Mouse (Mus musculus) heart, embryonic 11.5 days (tissue): ENCODE results near the gene Smpdl3b. TPM values are rescaled to one million over a fixed set of nuclear protein-coding genes. Genes with fewer than 3 reads are reported as not detected.

ENCODE experiments used
- ATAC-seq: fragments of 200-750 bp; cut with Nextera tagmentation; replicated peaks from 2 replicates; pipeline ENCODE4 v1.8.0; 2017; ENCODE audit warnings: moderate library complexity; ENCODE audit not compliant: insufficient number of reproducible peaks, low FRiP score, low TSS enrichment
- H3K27ac ChIP-seq: fragments of 300-500 bp; sonication (generic); 2 replicates; pipeline ENCODE4 v1.5.1; 2014; ENCODE audit warnings: mild to moderate bottlenecking, low read depth, low read length
- H3K27me3 ChIP-seq: fragments of 300-500 bp; sonication (generic); 2 replicates; pipeline ENCODE4 v1.6.1; 2014; ENCODE audit warnings: mild to moderate bottlenecking, low read length, mixed read lengths; ENCODE audit not compliant: control insufficient read depth, insufficient read depth
- H3K36me3 ChIP-seq: fragments of 300-500 bp; sonication (generic); 2 replicates; pipeline ENCODE4 v1.6.1; 2014; ENCODE audit warnings: mild to moderate bottlenecking, low read length, moderate library complexity, mixed read lengths; ENCODE audit not compliant: control insufficient read depth, insufficient read depth
- H3K4me1 ChIP-seq: fragments of 300-500 bp; sonication (generic); 2 replicates; pipeline ENCODE4 v1.6.1; 2014; ENCODE audit warnings: low read length; ENCODE audit not compliant: control insufficient read depth, insufficient read depth
- H3K4me2 ChIP-seq: fragments of 300-500 bp; sonication (generic); 2 replicates; pipeline ENCODE4 v1.6.1; 2014; ENCODE audit warnings: mild to moderate bottlenecking, moderate library complexity
- H3K4me3 ChIP-seq: fragments of 300-500 bp; sonication (generic); 2 replicates; pipeline ENCODE4 v1.5.1; 2014; ENCODE audit warnings: low read depth, low read length
- H3K9ac ChIP-seq: fragments of 300-500 bp; sonication (generic); 2 replicates; pipeline ENCODE4 v1.6.1; 2014; ENCODE audit warnings: mild to moderate bottlenecking, low read depth, low read length, moderate library complexity
- H3K9me3 ChIP-seq: fragments of 300-500 bp; sonication (generic); replicated peaks from 2 replicates; pipeline ENCODE4 v1.6.1; 2016; ENCODE audit warnings: low read length; ENCODE audit not compliant: control insufficient read depth
- WGBS: fragments of 180-500 bp; shearing (Covaris S2); extraction: QIAGEN DNeasy Blood & Tissue Kit; methylation state at CpG from one replicate; pipeline ENCODE4 v1.1.7; 2014; ENCODE audit not compliant: insufficient replicate concordance; 5-methylcytosine and 5-hydroxymethylcytosine counted together
- polyA plus RNA-seq: library from polyadenylated mRNA; unstranded; fragments of >200 nt; fragmentation: Nextera tagmentation; extraction: Ambion mirVana; gene quantifications from 2 replicates; pipeline ENCODE4 v1.2.1, GENCODE M21; 2014

Gene Smpdl3b
- polyA plus RNA-seq, 1 experiment from 2014 or later: 6.3 TPM

DNA sequence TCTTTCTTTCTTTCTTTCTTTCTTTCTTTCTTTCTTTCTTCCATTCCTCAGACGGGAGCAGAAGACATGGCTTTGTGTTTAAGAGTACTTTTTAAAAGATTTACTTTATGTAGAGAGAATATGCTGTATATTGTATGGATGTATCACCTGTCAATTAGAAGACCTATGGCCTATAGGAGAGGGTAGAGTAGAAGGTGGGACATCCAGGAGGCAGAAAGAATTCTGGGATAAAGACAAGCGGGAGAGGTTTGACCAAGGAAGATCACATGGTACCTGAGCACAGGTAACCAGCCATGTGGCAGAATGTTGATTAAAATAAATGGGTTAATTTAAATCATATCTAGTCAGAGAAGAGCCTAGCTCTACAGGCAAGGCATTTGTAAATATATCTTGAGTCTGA lies 22.3 kb downstream of the Smpdl3b start:
- Histone ChIP-seq H3K4me2 (no peak overlapping the region), H3K9me3 (no peaks in the 10 kb centered on the region), H3K4me3 (no peak overlapping the region), H3K4me1 (peaks cover 7% of the 10 kb centered on the region), H3K27me3 (no peaks in the 10 kb centered on the region; the same call in 1 of the 2 replicates), H3K9ac (no peak overlapping the region), H3K27ac (no peak overlapping the region), H3K36me3 (no peaks in the 10 kb centered on the region)
- 84% methylated on average over 2 of the region's 2 CpGs for WGBS
- ATAC-seq: no peak

DNA sequence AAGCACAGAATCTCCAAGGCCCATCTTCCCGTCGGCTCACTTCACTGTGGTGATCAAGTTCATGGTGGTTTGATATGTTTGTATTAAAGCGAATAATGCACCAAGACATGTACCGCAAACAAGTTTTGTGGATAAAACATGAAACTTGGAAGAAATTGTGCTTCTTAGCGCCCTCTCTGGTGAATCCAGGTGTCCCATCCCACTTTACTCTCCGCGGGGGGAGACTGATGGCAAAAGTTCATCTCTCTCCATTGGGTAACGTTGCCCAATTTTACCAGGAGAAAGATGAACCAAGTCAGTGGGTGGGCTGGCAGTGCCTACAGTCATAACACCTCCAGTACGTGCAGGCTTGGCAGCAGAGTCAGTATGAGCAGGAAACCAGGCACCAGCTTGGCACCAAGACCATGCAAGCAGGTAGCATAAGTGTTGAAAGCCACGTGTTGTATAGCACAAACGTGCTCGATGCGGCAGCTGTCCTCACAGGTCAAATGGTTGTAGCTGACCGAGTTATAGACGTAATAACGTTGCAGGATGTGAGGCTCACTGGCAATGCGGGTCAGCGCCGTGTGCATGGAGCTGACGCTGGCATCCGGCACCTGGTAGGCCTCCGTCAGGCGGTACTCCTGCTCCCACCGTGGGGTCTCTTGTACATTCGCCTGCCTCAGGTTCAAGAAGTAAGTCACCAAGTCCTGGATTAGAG lies 23.8 kb downstream of the Smpdl3b start:
- Histone ChIP-seq H3K4me1 (peaks cover 7% of the 10 kb centered on the region), H3K27me3 (no peaks in the 10 kb centered on the region), H3K9me3 (no peaks in the 10 kb centered on the region), H3K36me3 (no peaks in the 10 kb centered on the region), H3K4me3 (no peak overlapping the region), H3K27ac (no peak overlapping the region), H3K9ac (no peak overlapping the region), H3K4me2 (no peak overlapping the region)
- WGBS: 88% methylated on average over 25 of the region's 25 CpGs
- no peak for ATAC-seq

DNA sequence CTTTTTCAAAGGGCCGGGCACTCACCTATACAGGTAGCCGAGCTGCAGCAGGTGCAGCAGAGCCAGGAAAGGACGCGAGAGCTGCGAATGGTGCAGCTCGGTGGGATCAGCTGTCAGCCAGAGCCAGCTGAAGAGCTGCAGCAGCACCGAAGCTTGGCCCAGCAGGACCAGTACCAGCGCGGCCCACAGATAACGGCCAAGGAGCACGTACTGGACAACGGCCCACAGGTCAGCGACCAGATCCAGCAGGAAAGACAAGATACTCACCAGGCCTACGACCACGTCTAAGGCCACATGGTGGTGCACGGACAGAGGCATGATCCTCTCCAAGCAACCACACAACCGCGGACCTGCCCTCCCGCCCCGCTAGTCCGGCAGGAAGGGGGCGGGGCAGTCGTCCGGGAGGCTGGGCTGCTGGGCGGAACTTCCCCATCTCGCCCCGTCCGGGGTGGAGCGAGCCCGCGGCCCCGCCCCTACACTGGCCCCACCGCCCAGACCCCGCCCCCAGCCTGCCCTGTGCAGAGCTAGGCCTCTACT lies 24.8 kb downstream of the Smpdl3b start, which contains the start of gene Xkr8:
Xkr8 (minus strand) TSS at position 399 of the 537 bp plus-strand sequence.
- peak within 1 kb of the TSS; percentile 51 for H3K4me3 ChIP-seq
- H3K27ac ChIP-seq: no peak within 1 kb of the TSS
- H3K9ac ChIP-seq: peak within 1 kb of the TSS; percentile 50
- peak within 1 kb of the TSS; percentile 81 for H3K4me2 ChIP-seq
- no peaks in the 10 kb centered on the region for H3K9me3 ChIP-seq
- H3K36me3 ChIP-seq: no peaks in the 10 kb centered on the region
- H3K4me1 ChIP-seq: peaks cover 7% of the 10 kb centered on the region
- 2% methylated on average over 34 of the region's 34 CpGs for WGBS
- no peaks in the 10 kb centered on the region for H3K27me3 ChIP-seq
- ATAC-seq: peak; percentile 93

DNA sequence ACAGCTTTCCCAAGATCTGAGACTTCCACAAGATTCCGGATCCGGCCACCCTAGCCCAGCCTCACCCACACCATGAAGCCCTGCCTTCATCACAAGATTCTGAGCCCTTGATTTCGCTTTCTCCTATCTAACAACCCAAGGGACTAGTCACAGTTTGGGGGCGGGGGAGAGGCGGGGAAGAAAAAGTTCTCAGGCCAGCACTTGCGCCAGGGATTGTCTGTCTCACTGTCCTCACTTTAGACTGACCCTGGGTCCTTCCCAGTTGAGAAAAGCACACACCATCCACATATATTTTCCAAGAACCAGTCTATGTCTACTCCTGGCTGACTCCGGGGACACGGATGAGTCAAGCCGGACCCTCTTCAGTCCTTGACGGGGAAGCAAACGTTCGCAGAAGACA lies 25.4 kb downstream of the Smpdl3b start:
- WGBS: 43% methylated on average over 12 of the region's 12 CpGs
- H3K9me3 ChIP-seq: no peaks in the 10 kb centered on the region
- H3K4me2 ChIP-seq: peak overlapping the region; percentile 81
- H3K27me3 ChIP-seq: no peaks in the 10 kb centered on the region
- no peaks in the 10 kb centered on the region for H3K36me3 ChIP-seq
- peak overlapping the region; percentile 50 for H3K9ac ChIP-seq
- H3K4me3 ChIP-seq: peak overlapping the region; percentile 51
- H3K4me1 ChIP-seq: peaks cover 7% of the 10 kb centered on the region
- ATAC-seq: no peak
- H3K27ac ChIP-seq: no peak overlapping the region

DNA sequence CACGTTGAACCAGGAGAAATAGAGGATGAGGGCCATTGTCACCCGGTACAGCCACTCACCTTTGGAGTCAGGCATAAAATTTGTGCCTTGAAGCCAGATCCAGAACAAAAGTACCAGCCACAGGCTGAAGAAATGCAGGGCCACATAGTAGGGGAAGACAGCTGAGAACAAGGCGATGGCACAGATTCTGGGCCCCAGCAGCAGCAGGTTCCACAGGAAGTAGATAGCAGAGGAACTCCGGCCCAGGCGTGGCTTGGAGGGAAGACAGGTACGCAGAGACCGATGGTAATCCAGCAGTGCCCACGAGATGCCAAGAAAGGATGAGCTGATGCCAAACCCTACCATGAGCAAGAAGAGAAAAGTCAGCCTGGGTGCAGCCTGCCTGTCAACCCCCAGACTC lies 28.8 kb downstream of the Smpdl3b start:
- H3K27ac ChIP-seq: no peak overlapping the region
- H3K9me3 ChIP-seq: no peaks in the 10 kb centered on the region
- no peak overlapping the region for H3K4me3 ChIP-seq
- WGBS: 82% methylated on average over 8 of the region's 8 CpGs
- no peak overlapping the region for H3K9ac ChIP-seq
- H3K36me3 ChIP-seq: 0 out of 2 replicates have a peak, but pooled peaks cover 4% of the 10 kb centered on the region
- peaks cover 7% of the 10 kb centered on the region for H3K4me1 ChIP-seq
- no peaks in the 10 kb centered on the region for H3K27me3 ChIP-seq
- ATAC-seq: no peak
- no peak overlapping the region for H3K4me2 ChIP-seq

DNA sequence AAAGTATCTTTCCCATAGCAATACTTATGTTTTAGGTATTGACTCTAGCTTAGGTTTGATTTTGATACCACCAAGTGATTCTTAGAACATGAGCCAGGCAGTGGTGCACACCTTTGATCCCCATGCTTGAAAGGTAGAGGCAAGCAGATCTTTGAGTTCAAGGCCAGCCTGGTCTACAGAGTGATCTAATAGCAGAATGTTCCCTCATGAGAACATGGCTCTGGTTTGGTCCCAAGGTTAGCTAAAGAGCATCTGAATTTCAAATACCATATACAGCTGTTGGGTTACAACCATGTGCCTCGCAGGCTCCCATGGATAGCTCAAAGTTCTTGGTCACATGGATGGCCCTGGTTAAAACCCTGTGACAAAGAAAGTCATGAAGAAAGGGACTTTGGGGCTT lies 38.8 kb downstream of the Smpdl3b start:
- Histone ChIP-seq H3K27ac (no peak overlapping the region), H3K9ac (no peak overlapping the region), H3K4me2 (no peak overlapping the region), H3K4me1 (no peaks in the 10 kb centered on the region), H3K4me3 (no peak overlapping the region), H3K36me3 (peaks cover 5% of the 10 kb centered on the region), H3K9me3 (no peaks in the 10 kb centered on the region), H3K27me3 (no peaks in the 10 kb centered on the region)
- WGBS: 95% methylated on average over 1 of the region's 1 CpGs
- ATAC-seq: no peak

DNA sequence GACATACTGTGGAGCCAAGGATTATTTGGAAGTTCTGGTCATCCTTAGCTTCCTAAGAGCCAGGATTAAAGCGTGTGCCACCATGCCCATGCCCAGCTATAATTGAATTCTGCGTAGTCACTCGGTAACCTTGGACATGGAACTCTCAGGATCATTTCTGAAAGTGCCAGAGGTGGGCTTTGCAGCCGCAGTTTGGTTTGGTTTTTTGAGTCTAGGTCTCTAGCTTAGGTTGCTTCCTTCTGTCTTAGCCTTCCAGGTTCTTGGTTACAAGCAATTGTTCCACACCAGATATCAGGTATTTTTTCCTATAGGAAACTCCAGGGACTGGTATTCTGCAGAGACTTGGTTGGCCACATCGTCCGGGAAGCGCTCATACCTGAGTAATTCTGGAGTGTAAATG lies 43.9 kb downstream of the Smpdl3b start:
- H3K4me2 ChIP-seq: no peak overlapping the region
- H3K9ac ChIP-seq: no peak overlapping the region
- no peak for ATAC-seq
- no peak overlapping the region for H3K27ac ChIP-seq
- peaks cover 26% of the 10 kb centered on the region for H3K36me3 ChIP-seq
- WGBS: 96% methylated on average over 7 of the region's 7 CpGs
- H3K4me3 ChIP-seq: no peak overlapping the region
- H3K9me3 ChIP-seq: no peaks in the 10 kb centered on the region
- no peaks in the 10 kb centered on the region for H3K4me1 ChIP-seq
- H3K27me3 ChIP-seq: no peaks in the 10 kb centered on the region

DNA sequence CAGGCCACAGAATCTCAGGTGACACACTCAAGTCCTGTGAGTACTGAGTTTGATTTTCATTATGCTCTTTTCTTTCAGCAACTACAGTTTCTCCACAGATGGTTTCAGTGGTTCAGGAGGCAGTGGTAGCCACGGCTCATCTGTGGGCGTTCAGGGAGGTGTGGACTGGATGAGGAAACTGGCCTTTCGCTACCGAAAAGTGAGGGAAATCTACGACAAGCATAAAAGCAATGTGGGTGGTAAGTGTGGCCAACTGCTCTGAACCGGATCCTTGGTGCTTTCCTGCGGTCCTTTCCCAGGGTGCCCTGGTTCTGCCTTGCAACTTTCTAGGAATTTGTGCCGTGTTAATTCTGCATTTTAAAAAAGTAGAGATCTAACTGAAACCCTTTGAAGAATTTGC lies 50.2 kb downstream of the Smpdl3b start:
- no peak overlapping the region for H3K9ac ChIP-seq
- no peaks in the 10 kb centered on the region for H3K27me3 ChIP-seq
- WGBS: 96% methylated on average over 8 of the region's 8 CpGs
- peaks cover 41% of the 10 kb centered on the region for H3K36me3 ChIP-seq
- no peaks in the 10 kb centered on the region for H3K4me1 ChIP-seq
- H3K27ac ChIP-seq: no peak overlapping the region
- no peak overlapping the region for H3K4me2 ChIP-seq
- no peaks in the 10 kb centered on the region for H3K9me3 ChIP-seq
- no peak overlapping the region for H3K4me3 ChIP-seq
- no peak for ATAC-seq

DNA sequence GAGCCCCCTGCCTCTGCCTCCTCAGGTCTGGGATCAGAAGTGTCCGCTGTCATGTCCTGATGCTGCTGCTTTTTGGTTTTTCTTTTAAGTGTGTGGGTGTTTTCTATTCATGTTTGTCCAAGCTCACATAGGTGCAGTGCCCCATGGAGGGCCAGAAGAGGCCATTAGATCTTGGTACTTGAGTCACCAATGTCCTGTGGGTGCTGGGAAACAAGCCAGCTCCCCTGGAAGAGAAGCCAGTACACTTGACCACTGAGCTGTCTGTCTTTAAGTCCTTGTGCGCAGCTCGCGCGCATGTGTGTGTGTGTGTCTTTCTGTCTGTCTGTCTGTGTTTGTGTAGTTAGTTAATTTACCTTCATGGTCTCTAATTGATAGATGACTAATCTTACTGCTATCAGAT lies 55.0 kb downstream of the Smpdl3b start:
- ATAC-seq: no peak
- Histone ChIP-seq H3K4me2 (no peak overlapping the region), H3K27ac (no peak overlapping the region), H3K4me3 (no peak overlapping the region), H3K4me1 (no peaks in the 10 kb centered on the region), H3K36me3 (peaks cover 31% of the 10 kb centered on the region), H3K9ac (no peak overlapping the region), H3K9me3 (no peaks in the 10 kb centered on the region), H3K27me3 (no peaks in the 10 kb centered on the region)
- 98% methylated on average over 5 of the region's 5 CpGs for WGBS
